Mouse (Mus musculus): ENCODE results near the gene Prss48. TPM values are rescaled to one million over a fixed set of nuclear protein-coding genes. Genes with fewer than 3 reads are reported as not detected.

Gene Prss48
- total RNA-seq, 2 experiments from 2014 or later, result not detected

DNA sequence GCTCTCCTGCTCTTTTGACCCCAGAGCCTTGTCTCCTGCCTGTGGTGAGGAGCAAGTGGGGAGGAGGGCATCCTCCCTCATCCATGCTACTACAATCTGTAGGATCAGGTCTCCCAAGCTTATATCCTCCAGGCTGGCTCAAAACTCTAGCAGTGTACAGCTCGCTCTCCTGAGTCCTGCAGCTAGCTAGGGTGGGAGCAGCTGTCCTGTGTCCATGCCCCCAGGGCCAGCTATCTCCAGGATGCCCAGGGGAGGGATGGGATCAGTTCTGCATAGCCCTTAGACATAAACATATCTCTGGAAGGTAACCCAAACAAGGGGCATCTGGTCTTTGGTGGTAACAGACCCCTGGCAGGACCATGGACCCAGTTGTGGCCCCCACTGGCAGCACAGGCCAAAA lies 42.6 kb downstream of the Prss48 start:
- intact Hi-C loops (cut with DNase I), result no loop called here
- DNase-seq (ENCODE audit: low spot score in 2 of 2), result no peak

DNA sequence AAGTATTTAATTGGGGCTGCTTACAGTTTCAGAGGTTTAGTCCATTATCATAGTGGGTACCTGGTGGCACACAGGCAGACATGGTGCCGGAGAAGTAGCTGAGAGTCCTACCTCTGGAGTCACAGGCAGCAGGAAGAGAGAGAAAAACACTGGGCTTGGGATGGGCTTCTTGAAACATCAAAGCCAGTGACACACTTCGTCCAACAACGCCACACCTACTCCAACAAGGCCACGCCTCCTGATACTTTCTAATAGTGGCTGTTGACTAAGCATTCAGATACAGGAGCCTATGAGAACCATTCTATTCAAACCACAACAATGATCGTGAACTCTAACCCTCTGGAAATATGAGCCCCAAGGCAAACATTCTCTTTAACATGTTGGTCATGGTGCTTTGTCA lies 46.6 kb downstream of the Prss48 start:
- DNase-seq (ENCODE audit: low spot score in 2 of 2), result no peak
- intact Hi-C loops (cut with DNase I), result no loop called here

DNA sequence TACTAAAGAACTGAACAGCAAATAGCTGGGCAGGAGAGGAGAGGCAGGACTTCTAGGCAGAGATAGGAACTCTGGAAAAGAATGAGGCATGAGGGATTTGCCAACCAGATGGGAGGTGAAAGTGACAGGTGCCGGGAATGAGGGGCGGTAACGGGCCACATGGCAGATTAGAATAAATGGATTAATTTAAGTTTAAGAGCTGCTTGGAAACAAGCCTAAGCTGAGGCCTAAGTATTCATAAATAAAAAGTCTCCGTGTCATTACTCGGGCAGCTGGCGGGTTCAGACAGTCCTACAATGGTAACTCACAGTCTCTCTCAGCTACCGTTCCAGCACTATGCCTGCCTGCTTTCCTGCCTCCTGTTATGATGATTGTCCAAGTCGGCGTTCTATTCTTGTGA lies 47.0 kb downstream of the Prss48 start:
- DNase-seq (ENCODE audit: low spot score in 2 of 2), result no peak
- intact Hi-C loops (cut with DNase I), result no loop called here

DNA sequence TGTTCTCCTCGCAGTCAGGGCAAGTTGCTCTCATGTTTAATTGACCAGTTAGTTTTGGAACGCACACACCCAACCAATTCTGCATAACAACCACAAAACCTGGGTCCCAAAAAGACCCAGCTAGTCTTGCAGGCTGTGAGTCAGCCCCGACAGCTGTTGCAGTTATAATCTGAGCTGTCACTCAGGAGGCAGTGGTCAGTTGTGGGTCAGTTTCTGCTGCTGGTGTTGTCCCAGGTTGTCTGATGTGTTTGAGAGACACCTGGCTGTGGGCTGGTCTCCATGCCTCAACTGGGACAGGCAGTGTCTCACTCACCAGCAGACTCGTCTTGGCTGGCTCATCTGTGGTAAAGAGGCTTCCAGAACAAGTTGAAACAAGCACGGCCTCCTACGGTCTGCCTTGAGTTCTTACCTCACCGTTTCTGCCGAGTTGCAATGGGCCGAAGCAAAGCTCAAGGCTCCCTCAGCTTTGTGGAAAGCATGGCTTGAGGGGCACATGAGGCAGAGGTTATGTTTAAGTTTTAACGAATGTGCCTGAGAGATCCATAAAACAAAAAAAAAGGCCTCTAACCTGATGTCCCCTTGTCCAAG lies 49.5 kb downstream of the Prss48 start:
- no peak for DNase-seq (ENCODE audit: low spot score in 2 of 2)
- intact Hi-C loops (cut with DNase I), result no loop called here

DNA sequence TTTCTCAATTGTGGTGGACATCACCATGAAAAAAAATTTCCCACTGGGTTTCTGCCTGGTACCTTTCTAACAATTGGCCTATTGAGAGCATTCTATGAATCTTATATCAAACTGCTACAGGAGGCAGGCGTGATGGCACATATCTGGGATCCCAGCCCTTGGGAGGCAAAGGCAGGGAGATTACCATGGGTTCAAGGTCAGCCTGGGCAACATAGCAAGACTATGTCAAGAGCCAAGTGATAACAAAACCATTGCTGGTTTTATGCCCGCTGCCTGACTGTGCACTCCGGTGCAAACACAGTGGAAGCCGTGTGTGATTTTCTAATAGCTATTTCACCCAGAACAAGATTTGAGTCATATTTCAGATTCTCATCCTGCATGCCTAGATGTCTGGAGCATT lies 51.4 kb downstream of the Prss48 start:
- no peak for DNase-seq (ENCODE audit: low spot score in 2 of 2)
- intact Hi-C loops (cut with DNase I), result no loop called here

Other genes with a start within 250 kb of the Prss48 start
- gene Fam160a1, start 185.2 kb downstream of the Prss48 start, total RNA-seq (2021), result 1 to 10 TPM; 5.2 to 5.4 TPM
- under 1 TPM; 0.66 to 0.86 TPM for gene Glt28d2, start 115.0 kb downstream of the Prss48 start, total RNA-seq (2021)
- 1 to 10 TPM; 1.9 to 3.2 TPM for gene Gm37240, start 115.0 kb downstream of the Prss48 start, total RNA-seq (2021)
- 10 to 100 TPM; 34.6 to 36.4 TPM for gene Sh3d19, start 31.4 kb downstream of the Prss48 start, total RNA-seq (2021)
- 100 to 1,000 TPM; 329 to 345 TPM for gene Rps3a1, start 140.2 kb upstream of the Prss48 start, total RNA-seq (2021)
- 10 to 100 TPM; 23.1 to 25.1 TPM for gene Lrba, start 222.2 kb upstream of the Prss48 start, total RNA-seq (2021)